Mouse (Mus musculus) lung, postnatal 0 days (tissue): ENCODE measurements around the gene E130114P18Rik.

Experiments
- CTCF ChIP-seq: IDR thresholded peaks from 2 replicates; pipeline ENCODE4 v1.5.1; 2016; ENCODE audit warnings: antibody characterized with exemption, mild to moderate bottlenecking
- EP300 ChIP-seq: IDR thresholded peaks from 2 replicates; pipeline ENCODE4 v1.6.1; 2016; ENCODE audit warnings: antibody characterized with exemption, mild to moderate bottlenecking, control low read depth

DNA sequence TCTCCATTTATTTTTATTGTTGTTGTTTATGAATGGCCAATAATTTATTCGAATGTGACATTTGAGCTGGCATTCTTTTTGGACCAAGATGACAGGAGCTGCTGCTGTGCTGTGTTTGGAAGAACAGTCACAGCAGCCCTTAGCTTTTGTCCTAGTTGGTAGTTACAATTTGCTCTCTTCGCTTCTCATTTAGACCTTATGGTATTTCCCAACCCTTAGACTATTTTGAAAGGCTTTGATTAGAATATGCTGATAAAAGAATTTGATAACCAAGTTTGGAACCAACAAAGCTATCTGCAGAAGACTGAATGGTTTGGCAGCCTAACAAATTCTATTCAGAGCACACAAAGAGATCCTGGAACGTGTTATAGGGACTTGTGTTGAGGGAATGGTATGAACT, 40.6 kb upstream of the E130114P18Rik start:
- TF ChIP-seq CTCF (no peak), EP300 (no peak)
